ENCODE assay signal across 13 mouse cellular contexts in the genomic region with DNA sequence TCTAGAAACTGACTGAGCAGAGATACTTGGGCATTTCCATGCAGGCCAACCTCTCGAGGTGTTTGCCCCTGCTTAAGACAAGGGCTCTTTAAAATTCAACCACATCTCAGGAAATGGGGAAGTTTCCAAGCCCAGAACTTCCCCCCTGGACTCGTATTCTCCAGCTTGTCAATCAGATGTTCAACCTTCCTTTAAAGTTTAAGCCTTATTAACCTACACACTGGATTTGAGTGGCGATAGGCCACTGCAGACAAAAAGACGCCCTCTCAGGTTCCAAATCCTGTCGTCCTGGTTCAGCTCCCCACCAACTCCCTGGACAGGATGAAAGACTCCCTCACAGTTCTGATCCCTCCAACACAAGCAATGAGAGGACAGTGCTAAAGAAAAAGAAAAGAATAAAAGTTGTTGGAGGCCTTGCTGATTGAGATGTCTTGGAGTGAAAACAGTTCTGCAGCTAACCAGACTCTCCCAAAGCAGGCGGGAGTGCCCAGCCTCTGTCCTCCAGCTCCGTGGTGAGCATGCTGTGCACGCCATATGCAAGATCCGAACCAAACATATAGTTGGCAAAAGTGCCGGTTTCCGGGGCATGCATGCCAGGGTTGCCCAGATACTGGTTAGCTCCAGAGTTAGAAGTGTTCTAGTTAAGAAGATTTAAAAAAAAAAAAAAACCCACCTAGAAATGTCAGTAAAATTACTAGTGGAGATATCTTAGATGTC.
DNase-seq lines count a peak whose midpoint lies in the region; ATAC-seq and TF ChIP-seq lines count a peak whose summit lies in the region.
"Had no signal": no experiment of that assay in that cellular context is flagged by ENCODE, and none has a peak within 500 bp of the region (broad histone marks: within the 10 kb centered on the region; RNA-seq: fewer than 3 reads in every experiment).

No protein-coding gene starts in this region.

- no peak overlapping the region for H3K4me2 ChIP-seq in lung, embryonic 16.5 days (ENCODE audit: low read depth, low read length)
- no peak overlapping the region for H3K4me2 ChIP-seq in midbrain, postnatal 0 days (ENCODE audit: low read depth, low read length, poor library complexity, severe bottlenecking)
- H3K4me2 ChIP-seq: embryonic facial prominence, embryonic 13.5 days; liver, embryonic 15.5 days had no signal

- peaks cover 7% of the 10 kb centered on the region; the same call in 1 of the 2 replicates for H3K4me1 ChIP-seq in lung, embryonic 16.5 days (replicated peaks; ENCODE audit: control insufficient read depth, insufficient read depth, low read length)
- no peaks in the 10 kb centered on the region for H3K4me1 ChIP-seq in midbrain, postnatal 0 days (ENCODE audit: insufficient read depth, low read length)
- H3K4me1 ChIP-seq: embryonic facial prominence, embryonic 13.5 days; heart, embryonic 10.5 days; liver, embryonic 15.5 days had no signal

- DNase-seq in embryo, embryonic 10 days (ENCODE audit: low spot score) = peak; percentile 25
- no peak for DNase-seq in embryo, embryonic 10.5 days (ENCODE audit: low spot score)
- DNase-seq in lung, postnatal 25 days (ENCODE audit: low spot score) = no peak
- DNase-seq in midbrain, postnatal 0 days (ENCODE audit: low spot score) = peak; percentile 71
- DNase-seq in left cerebral cortex, postnatal 14 days (ENCODE audit: low spot score in 2 of 2) = no peak
- DNase-seq in natural killer cell, adult 2 months (ENCODE audit: low spot score in 2 of 2) = no peak
- DNase-seq: thymus, postnatal 4 days had no signal

- intact Hi-C loops in left cerebral cortex, postnatal 14 days (cut with DNase I) = no loop called here

- no peak for TF ChIP-seq CTCF in midbrain, postnatal 0 days (IDR thresholded peaks at IDR 0.05)

- 58% methylated on average over 11 of the region's 11 CpGs for WGBS in lung, embryonic 16.5 days
- 23% methylated on average over 11 of the region's 11 CpGs for WGBS in midbrain, postnatal 0 days

- no peaks in the 10 kb centered on the region for H3K27me3 ChIP-seq in lung, embryonic 16.5 days (ENCODE audit: control insufficient read depth, insufficient read depth, low read depth, low read length)
- no peaks in the 10 kb centered on the region for H3K27me3 ChIP-seq in midbrain, postnatal 0 days (ENCODE audit: insufficient read depth, low read length)
- H3K27me3 ChIP-seq: embryonic facial prominence, embryonic 13.5 days; liver, embryonic 15.5 days had no signal

- no peak overlapping the region for H3K9ac ChIP-seq in lung, embryonic 16.5 days (ENCODE audit: low read length)
- H3K9ac ChIP-seq in midbrain, postnatal 0 days (replicated peaks; ENCODE audit: low read length, poor library complexity, severe bottlenecking) = no peak overlapping the region
- H3K9ac ChIP-seq: embryonic facial prominence, embryonic 13.5 days; liver, embryonic 15.5 days had no signal

- H3K4me3 ChIP-seq in lung, embryonic 16.5 days (ENCODE audit: low read length) = no peak overlapping the region
- no peak overlapping the region for H3K4me3 ChIP-seq in midbrain, postnatal 0 days (ENCODE audit: low read depth, low read length)
- H3K4me3 ChIP-seq: embryonic facial prominence, embryonic 13.5 days; heart, embryonic 10.5 days; liver, embryonic 15.5 days had no signal

- peak; percentile 54; the same call in 1 of the 2 replicates for ATAC-seq in lung, embryonic 16.5 days (ENCODE audit: low read depth)
- ATAC-seq in granulocyte monocyte progenitor cell, adult 5-6 weeks (replicated peaks; ENCODE audit: poor library complexity, severe bottlenecking) = peak; percentile 59
- peak; percentile 54; the same call in 1 of the 2 replicates for ATAC-seq in midbrain, postnatal 0 days (ENCODE audit: low FRiP score)
- ATAC-seq: activated CD4-positive, CD25-positive, alpha-beta regulatory T cell, adult 4 months had no signal

- H3K36me3 ChIP-seq in lung, embryonic 16.5 days (ENCODE audit: control insufficient read depth, insufficient read depth, low read length) = no peaks in the 10 kb centered on the region
- no peaks in the 10 kb centered on the region for H3K36me3 ChIP-seq in midbrain, postnatal 0 days (ENCODE audit: insufficient read depth, low read length)
- H3K36me3 ChIP-seq: embryonic facial prominence, embryonic 13.5 days; heart, embryonic 10.5 days; liver, embryonic 15.5 days had no signal

- H3K27ac ChIP-seq in lung, embryonic 16.5 days (ENCODE audit: low read length) = peak overlapping the region; percentile 43
- no peak overlapping the region for H3K27ac ChIP-seq in midbrain, postnatal 0 days (ENCODE audit: low read depth, low read length)
- H3K27ac ChIP-seq: embryonic facial prominence, embryonic 13.5 days; heart, embryonic 10.5 days; liver, embryonic 15.5 days had no signal

- no peaks in the 10 kb centered on the region for H3K9me3 ChIP-seq in lung, embryonic 16.5 days (ENCODE audit: control insufficient read depth, low read length)
- H3K9me3 ChIP-seq in midbrain, postnatal 0 days (ENCODE audit: low read length) = no peaks in the 10 kb centered on the region
- H3K9me3 ChIP-seq: embryonic facial prominence, embryonic 13.5 days; heart, embryonic 10.5 days; liver, embryonic 15.5 days had no signal

Comparison
In these comparisons a context has a peak if more than half of its experiments do, and no peak if none do; other contexts are left out.
1. DNase-seq: peak in embryo, embryonic 10 days (single experiment) and midbrain, postnatal 0 days (single experiment); none in embryo, embryonic 10.5 days (single experiment), lung, postnatal 25 days (single experiment), left cerebral cortex, postnatal 14 days (0 of 2) and natural killer cell, adult 2 months (0 of 2).
2. Peak in every context shown above with its lines, with median percentiles within 50 percentile points of each other: ATAC-seq.